Mouse (Mus musculus): ENCODE results near the gene Ndfip2. TPM values are rescaled to one million over a fixed set of nuclear protein-coding genes. Genes with fewer than 3 reads are reported as not detected.

The Ndfip2 gene
- polyA plus RNA-seq, 1 experiment from 2014 or later = 65.3 TPM

DNA sequence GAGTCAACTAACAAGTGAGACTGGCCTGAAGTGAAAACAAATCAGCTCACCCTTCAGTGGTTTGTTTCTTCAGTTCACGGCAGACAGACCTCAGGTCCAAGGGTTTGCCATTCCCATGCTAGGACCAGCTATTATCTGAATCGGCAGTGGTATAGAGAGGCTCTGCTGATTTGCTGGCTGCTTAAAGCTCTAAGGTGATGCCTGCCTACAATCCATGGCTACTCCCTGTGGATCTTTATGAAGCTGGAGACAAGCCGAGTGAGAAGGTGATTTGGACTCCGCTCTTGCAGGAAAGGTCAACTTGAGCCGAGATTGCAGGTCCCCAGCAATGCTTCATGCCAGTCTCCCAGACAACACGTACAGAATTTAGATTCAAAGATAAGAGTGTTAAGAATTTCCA lies 8.7 kb downstream of the Ndfip2 start:
- 75% methylated on average over 6 of the region's 6 CpGs for WGBS
- no peak overlapping the region for H3K9ac ChIP-seq (replicated peaks; ENCODE audit: low read length)
- H3K27me3 ChIP-seq (ENCODE audit: control insufficient read depth, insufficient read depth, low read length) = no peaks in the 10 kb centered on the region
- no peaks in the 10 kb centered on the region for H3K9me3 ChIP-seq (replicated peaks; ENCODE audit: control insufficient read depth, low read length)
- no peaks in the 10 kb centered on the region for H3K4me1 ChIP-seq (ENCODE audit: control insufficient read depth, insufficient read depth, low read length)
- no peak overlapping the region for H3K27ac ChIP-seq (replicated peaks; ENCODE audit: low read depth, low read length)
- DNase-seq (ENCODE audit: low spot score) (no peak), ATAC-seq (replicated peaks; ENCODE audit: insufficient number of reproducible peaks, low FRiP score, low TSS enrichment, low read depth) (no peak)
- H3K4me3 ChIP-seq (ENCODE audit: low read depth, low read length) = no peak overlapping the region
- no peaks in the 10 kb centered on the region for H3K36me3 ChIP-seq (replicated peaks; ENCODE audit: control insufficient read depth, insufficient read depth, low read depth, low read length)
- no peak overlapping the region for H3K4me2 ChIP-seq (ENCODE audit: low read depth, low read length)

DNA sequence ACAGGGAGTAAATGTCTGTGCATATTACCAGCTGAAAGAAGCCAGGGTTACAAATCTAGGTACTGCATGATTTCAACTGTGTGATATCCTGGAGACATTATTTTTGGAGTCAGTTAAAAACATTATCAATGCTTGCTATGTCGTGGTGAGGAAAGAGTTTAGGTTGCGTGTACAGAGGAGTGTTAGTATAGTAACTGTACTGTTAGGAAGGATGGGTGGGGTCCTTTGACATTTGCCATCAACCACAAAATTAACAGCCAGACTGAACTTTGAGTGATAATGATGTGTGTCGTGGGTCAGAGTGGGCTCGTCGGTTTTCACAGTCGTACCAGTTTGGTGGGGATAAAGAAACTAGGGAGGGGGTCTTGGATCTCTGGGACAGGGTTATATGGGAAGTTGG lies 13.7 kb downstream of the Ndfip2 start:
- ATAC-seq (replicated peaks; ENCODE audit: insufficient number of reproducible peaks, low FRiP score, low TSS enrichment, low read depth) = no peak
- no peaks in the 10 kb centered on the region for H3K27me3 ChIP-seq (ENCODE audit: control insufficient read depth, insufficient read depth, low read length)
- no peak overlapping the region for H3K4me3 ChIP-seq (ENCODE audit: low read depth, low read length)
- no peak overlapping the region for H3K27ac ChIP-seq (replicated peaks; ENCODE audit: low read depth, low read length)
- no peaks in the 10 kb centered on the region for H3K9me3 ChIP-seq (replicated peaks; ENCODE audit: control insufficient read depth, low read length)
- 87% methylated on average over 6 of the region's 6 CpGs for WGBS
- H3K4me2 ChIP-seq (ENCODE audit: low read depth, low read length) = no peak overlapping the region
- no peak for DNase-seq (ENCODE audit: low spot score)
- no peaks in the 10 kb centered on the region for H3K36me3 ChIP-seq (replicated peaks; ENCODE audit: control insufficient read depth, insufficient read depth, low read depth, low read length)
- no peak overlapping the region for H3K9ac ChIP-seq (replicated peaks; ENCODE audit: low read length)
- H3K4me1 ChIP-seq (ENCODE audit: control insufficient read depth, insufficient read depth, low read length) = no peaks in the 10 kb centered on the region

DNA sequence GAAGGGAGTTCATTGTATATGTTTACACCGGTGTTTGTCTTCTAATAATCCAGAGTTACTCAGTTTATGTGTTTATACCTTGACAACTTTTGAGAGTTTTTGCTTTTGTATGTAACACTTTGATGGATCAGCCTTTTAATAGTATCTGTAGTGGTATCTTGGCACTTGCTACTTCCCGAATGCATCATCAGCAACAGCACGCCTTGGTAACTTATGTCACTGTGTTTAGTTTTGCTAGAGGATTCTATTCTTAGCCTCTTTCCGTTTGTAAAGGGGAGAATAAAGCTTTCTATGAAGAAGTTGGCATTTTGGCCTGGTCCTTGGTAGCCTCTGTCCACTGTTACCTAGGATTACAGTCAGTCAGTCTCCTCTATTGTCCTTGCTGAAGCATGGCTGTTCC lies 14.2 kb downstream of the Ndfip2 start:
- Histone ChIP-seq H3K4me1 (ENCODE audit: control insufficient read depth, insufficient read depth, low read length) (no peaks in the 10 kb centered on the region), H3K27me3 (ENCODE audit: control insufficient read depth, insufficient read depth, low read length) (no peaks in the 10 kb centered on the region), H3K27ac (replicated peaks; ENCODE audit: low read depth, low read length) (no peak overlapping the region), H3K9me3 (replicated peaks; ENCODE audit: control insufficient read depth, low read length) (no peaks in the 10 kb centered on the region), H3K4me2 (ENCODE audit: low read depth, low read length) (no peak overlapping the region), H3K36me3 (replicated peaks; ENCODE audit: control insufficient read depth, insufficient read depth, low read depth, low read length) (no peaks in the 10 kb centered on the region), H3K9ac (replicated peaks; ENCODE audit: low read length) (no peak overlapping the region), H3K4me3 (ENCODE audit: low read depth, low read length) (no peak overlapping the region)
- WGBS = 91% methylated on average over 4 of the region's 4 CpGs
- DNase-seq (ENCODE audit: low spot score) (no peak), ATAC-seq (replicated peaks; ENCODE audit: insufficient number of reproducible peaks, low FRiP score, low TSS enrichment, low read depth) (no peak)

DNA sequence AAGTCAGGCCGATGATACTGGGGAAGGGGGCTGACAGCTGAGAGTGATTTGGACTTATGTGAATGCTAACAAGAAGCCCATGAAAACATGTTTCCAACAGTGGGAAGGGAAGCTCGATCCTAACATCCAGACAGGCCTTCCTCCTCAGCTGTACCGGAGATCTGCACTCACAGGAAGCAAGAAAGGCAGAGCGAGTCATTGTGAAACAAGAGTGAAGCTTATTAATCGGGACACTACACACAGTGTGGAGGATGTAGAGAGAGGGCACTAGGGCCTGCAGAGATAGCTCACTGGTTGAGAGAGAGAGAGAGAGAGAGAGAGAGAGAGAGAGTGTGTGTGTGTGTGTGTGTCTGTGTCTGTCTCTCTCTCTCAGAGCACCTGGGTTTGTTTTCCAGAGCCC lies 16.8 kb downstream of the Ndfip2 start:
- Histone ChIP-seq H3K36me3 (replicated peaks; ENCODE audit: control insufficient read depth, insufficient read depth, low read depth, low read length) (no peaks in the 10 kb centered on the region), H3K4me2 (ENCODE audit: low read depth, low read length) (no peak overlapping the region), H3K9me3 (replicated peaks; ENCODE audit: control insufficient read depth, low read length) (no peaks in the 10 kb centered on the region), H3K27ac (replicated peaks; ENCODE audit: low read depth, low read length) (no peak overlapping the region), H3K4me1 (ENCODE audit: control insufficient read depth, insufficient read depth, low read length) (no peaks in the 10 kb centered on the region), H3K9ac (replicated peaks; ENCODE audit: low read length) (no peak overlapping the region), H3K27me3 (ENCODE audit: control insufficient read depth, insufficient read depth, low read length) (no peaks in the 10 kb centered on the region), H3K4me3 (ENCODE audit: low read depth, low read length) (no peak overlapping the region)
- WGBS = 67% methylated on average over 5 of the region's 5 CpGs
- ATAC-seq (replicated peaks; ENCODE audit: insufficient number of reproducible peaks, low FRiP score, low TSS enrichment, low read depth) = no peak
- no peak for DNase-seq (ENCODE audit: low spot score)

DNA sequence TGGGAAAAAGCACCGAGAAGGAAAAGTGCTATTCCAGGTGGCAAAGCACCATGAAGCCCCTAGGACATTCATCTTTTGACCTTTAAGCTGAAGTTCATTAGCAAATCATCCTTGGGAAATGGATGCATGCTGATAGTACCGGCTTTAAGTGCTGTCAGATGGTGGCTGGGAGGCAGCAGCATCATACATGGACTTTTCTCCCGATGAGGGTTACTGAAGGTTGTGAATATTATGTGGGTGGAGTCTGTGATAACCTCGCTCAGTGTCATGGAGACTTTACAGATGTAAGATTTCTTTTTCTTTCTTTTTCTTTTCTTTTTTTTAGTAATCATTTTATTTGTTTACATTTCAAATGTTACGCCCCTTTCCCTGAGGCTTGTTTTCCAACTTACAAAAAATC lies 18.9 kb downstream of the Ndfip2 start:
- no peaks in the 10 kb centered on the region for H3K4me1 ChIP-seq (ENCODE audit: control insufficient read depth, insufficient read depth, low read length)
- H3K9me3 ChIP-seq (replicated peaks; ENCODE audit: control insufficient read depth, low read length) = no peaks in the 10 kb centered on the region
- no peak overlapping the region for H3K4me2 ChIP-seq (ENCODE audit: low read depth, low read length)
- DNase-seq (ENCODE audit: low spot score) (peak; percentile 17), ATAC-seq (replicated peaks; ENCODE audit: insufficient number of reproducible peaks, low FRiP score, low TSS enrichment, low read depth) (no peak)
- H3K9ac ChIP-seq (replicated peaks; ENCODE audit: low read length) = no peak overlapping the region
- 44% methylated on average over 5 of the region's 5 CpGs for WGBS
- no peaks in the 10 kb centered on the region for H3K36me3 ChIP-seq (replicated peaks; ENCODE audit: control insufficient read depth, insufficient read depth, low read depth, low read length)
- no peak overlapping the region for H3K4me3 ChIP-seq (ENCODE audit: low read depth, low read length)
- H3K27me3 ChIP-seq (ENCODE audit: control insufficient read depth, insufficient read depth, low read length) = no peaks in the 10 kb centered on the region
- no peak overlapping the region for H3K27ac ChIP-seq (replicated peaks; ENCODE audit: low read depth, low read length)

DNA sequence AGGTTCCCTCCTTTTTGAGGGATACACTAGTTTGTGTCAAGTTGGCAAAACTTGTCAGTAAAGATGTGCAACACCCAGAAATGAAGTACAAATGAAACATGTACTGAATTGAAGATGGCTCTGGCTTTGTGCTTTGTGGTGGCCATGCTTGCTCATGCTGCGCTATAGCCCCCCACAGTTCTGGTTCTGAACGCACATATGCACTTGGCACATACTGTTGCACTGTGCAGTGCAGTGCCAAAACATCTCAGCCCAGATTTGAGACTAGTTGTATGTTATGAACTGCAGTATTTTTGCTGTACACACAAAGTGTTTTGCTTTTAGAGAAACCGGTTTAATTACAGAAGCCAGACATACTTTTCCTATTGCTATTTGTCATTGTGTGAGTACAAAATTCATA lies 25.7 kb downstream of the Ndfip2 start:
- no peak overlapping the region for H3K27ac ChIP-seq (replicated peaks; ENCODE audit: low read depth, low read length)
- ATAC-seq (replicated peaks; ENCODE audit: insufficient number of reproducible peaks, low FRiP score, low TSS enrichment, low read depth) (no peak), DNase-seq (ENCODE audit: low spot score) (no peak)
- no peak overlapping the region for H3K4me3 ChIP-seq (ENCODE audit: low read depth, low read length)
- 93% methylated on average over 3 of the region's 3 CpGs for WGBS
- no peaks in the 10 kb centered on the region for H3K9me3 ChIP-seq (replicated peaks; ENCODE audit: control insufficient read depth, low read length)
- H3K4me2 ChIP-seq (ENCODE audit: low read depth, low read length) = no peak overlapping the region
- no peak overlapping the region for H3K9ac ChIP-seq (replicated peaks; ENCODE audit: low read length)
- H3K27me3 ChIP-seq (ENCODE audit: control insufficient read depth, insufficient read depth, low read length) = no peaks in the 10 kb centered on the region
- no peaks in the 10 kb centered on the region for H3K36me3 ChIP-seq (replicated peaks; ENCODE audit: control insufficient read depth, insufficient read depth, low read depth, low read length)
- H3K4me1 ChIP-seq (ENCODE audit: control insufficient read depth, insufficient read depth, low read length) = no peaks in the 10 kb centered on the region

DNA sequence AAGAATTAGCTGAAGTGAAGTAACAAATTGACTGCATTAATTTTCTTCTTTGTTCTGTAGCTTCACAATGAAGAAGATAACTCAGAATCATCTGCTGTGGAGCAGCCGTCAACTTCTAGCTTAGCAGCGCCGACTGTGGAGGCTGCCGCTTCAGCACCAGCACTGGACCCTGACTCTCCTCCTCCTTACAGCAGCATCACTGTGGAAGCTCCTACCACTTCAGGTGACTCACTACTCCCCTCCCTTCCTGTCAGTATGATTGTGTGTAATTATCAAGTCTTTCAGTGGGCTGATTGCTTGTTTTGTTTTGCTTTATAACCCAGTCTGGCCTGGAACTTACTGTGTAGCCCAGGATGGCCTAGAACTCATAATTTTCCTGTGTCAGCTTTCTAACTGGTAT lies 29.2 kb downstream of the Ndfip2 start:
- WGBS = 96% methylated on average over 4 of the region's 4 CpGs
- no peak overlapping the region for H3K4me3 ChIP-seq (ENCODE audit: low read depth, low read length)
- no peaks in the 10 kb centered on the region for H3K9me3 ChIP-seq (replicated peaks; ENCODE audit: control insufficient read depth, low read length)
- no peaks in the 10 kb centered on the region for H3K4me1 ChIP-seq (ENCODE audit: control insufficient read depth, insufficient read depth, low read length)
- H3K36me3 ChIP-seq (replicated peaks; ENCODE audit: control insufficient read depth, insufficient read depth, low read depth, low read length) = no peaks in the 10 kb centered on the region
- H3K27ac ChIP-seq (replicated peaks; ENCODE audit: low read depth, low read length) = no peak overlapping the region
- DNase-seq (ENCODE audit: low spot score) = no peak
- H3K27me3 ChIP-seq (ENCODE audit: control insufficient read depth, insufficient read depth, low read length) = no peaks in the 10 kb centered on the region
- H3K9ac ChIP-seq (replicated peaks; ENCODE audit: low read length) = no peak overlapping the region
- no peak for ATAC-seq (replicated peaks; ENCODE audit: insufficient number of reproducible peaks, low FRiP score, low TSS enrichment, low read depth)
- H3K4me2 ChIP-seq (ENCODE audit: low read depth, low read length) = no peak overlapping the region

DNA sequence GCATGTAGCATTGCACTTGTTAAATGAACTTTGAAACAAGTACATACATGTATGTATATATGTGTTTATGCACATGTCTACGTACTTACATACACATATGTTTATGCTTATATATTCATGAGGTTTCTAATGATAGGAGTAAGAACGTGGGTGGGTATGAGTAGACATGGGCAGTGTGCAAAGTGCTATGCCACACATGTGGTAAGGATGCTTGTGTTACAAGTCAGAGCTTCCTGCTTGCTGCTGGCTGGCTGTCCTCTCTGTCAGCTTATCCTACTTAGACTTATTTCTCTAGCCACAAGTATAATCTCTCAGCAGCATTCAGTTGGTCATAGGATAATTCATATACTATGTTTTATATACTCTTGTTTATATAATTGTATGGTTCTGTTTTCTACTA lies 29.6 kb downstream of the Ndfip2 start:
- no peak overlapping the region for H3K9ac ChIP-seq (replicated peaks; ENCODE audit: low read length)
- no peak for DNase-seq (ENCODE audit: low spot score)
- WGBS = 83% methylated on average over 2 of the region's 2 CpGs
- H3K9me3 ChIP-seq (replicated peaks; ENCODE audit: control insufficient read depth, low read length) = no peaks in the 10 kb centered on the region
- no peak for ATAC-seq (replicated peaks; ENCODE audit: insufficient number of reproducible peaks, low FRiP score, low TSS enrichment, low read depth)
- H3K27me3 ChIP-seq (ENCODE audit: control insufficient read depth, insufficient read depth, low read length) = no peaks in the 10 kb centered on the region
- H3K36me3 ChIP-seq (replicated peaks; ENCODE audit: control insufficient read depth, insufficient read depth, low read depth, low read length) = no peaks in the 10 kb centered on the region
- no peak overlapping the region for H3K4me3 ChIP-seq (ENCODE audit: low read depth, low read length)
- no peaks in the 10 kb centered on the region for H3K4me1 ChIP-seq (ENCODE audit: control insufficient read depth, insufficient read depth, low read length)
- H3K27ac ChIP-seq (replicated peaks; ENCODE audit: low read depth, low read length) = no peak overlapping the region
- H3K4me2 ChIP-seq (ENCODE audit: low read depth, low read length) = no peak overlapping the region

DNA sequence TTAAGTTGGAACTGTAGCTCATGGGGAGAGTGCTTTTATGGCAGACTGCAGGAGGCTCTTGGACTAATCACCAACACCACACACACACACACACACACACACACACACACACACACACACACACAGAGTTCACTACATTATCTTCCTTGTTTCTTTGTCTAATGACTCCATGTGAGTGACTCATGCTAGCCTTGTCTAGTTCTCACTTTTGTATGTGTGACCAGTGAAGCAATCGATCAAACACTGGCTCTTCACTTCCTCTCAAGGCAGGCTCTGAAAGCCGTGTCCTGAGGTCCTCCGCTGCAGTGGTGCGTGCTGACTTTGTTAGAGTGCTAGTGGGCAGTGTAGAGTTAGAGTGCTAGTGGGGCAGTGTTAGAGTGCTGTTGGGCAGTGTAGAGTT lies 30.2 kb downstream of the Ndfip2 start:
- Histone ChIP-seq H3K9me3 (replicated peaks; ENCODE audit: control insufficient read depth, low read length) (no peaks in the 10 kb centered on the region), H3K4me1 (ENCODE audit: control insufficient read depth, insufficient read depth, low read length) (no peaks in the 10 kb centered on the region), H3K27ac (replicated peaks; ENCODE audit: low read depth, low read length) (no peak overlapping the region), H3K27me3 (ENCODE audit: control insufficient read depth, insufficient read depth, low read length) (no peaks in the 10 kb centered on the region), H3K4me3 (ENCODE audit: low read depth, low read length) (no peak overlapping the region), H3K4me2 (ENCODE audit: low read depth, low read length) (no peak overlapping the region), H3K9ac (replicated peaks; ENCODE audit: low read length) (no peak overlapping the region), H3K36me3 (replicated peaks; ENCODE audit: control insufficient read depth, insufficient read depth, low read depth, low read length) (no peaks in the 10 kb centered on the region)
- ATAC-seq (replicated peaks; ENCODE audit: insufficient number of reproducible peaks, low FRiP score, low TSS enrichment, low read depth) = no peak
- DNase-seq (ENCODE audit: low spot score) = no peak
- 97% methylated on average over 4 of the region's 4 CpGs for WGBS
